Mouse (Mus musculus) embryonic fibroblast, embryonic 13.5 days (primary cell): ENCODE data around the gene Map3k5. TPM values are rescaled to one million over a fixed set of nuclear protein-coding genes. Genes with fewer than 3 reads are reported as not detected.
A peak's percentile ranks its signal among the peaks of the same experiment; 100 is the strongest.

Experiments
- H3K27ac ChIP-seq: 2 replicates; pipeline ENCODE4 v1.5.1; 2012; ENCODE audit warnings: low read length, control low read depth, inconsistent platforms; ENCODE audit not compliant: insufficient read depth
- H3K4me1 ChIP-seq: 2 replicates; pipeline ENCODE4 v1.6.1; 2011; ENCODE audit warnings: low read length; ENCODE audit not compliant: control insufficient read depth, insufficient read depth
- H3K4me3 ChIP-seq: 2 replicates; pipeline ENCODE4 v1.5.1; 2011; ENCODE audit warnings: mild to moderate bottlenecking, control low read depth, low read length; ENCODE audit not compliant: insufficient read depth
- CTCF ChIP-seq: IDR thresholded peaks from 2 replicates; pipeline ENCODE4 v1.5.1; 2011; ENCODE audit warnings: mild to moderate bottlenecking, control low read depth, low read length, moderate library complexity, borderline replicate concordance; ENCODE audit not compliant: insufficient read depth
- POLR2A ChIP-seq: IDR thresholded peaks from 2 replicates; pipeline ENCODE4 v1.6.1; 2011; ENCODE audit warnings: low read depth, mild to moderate bottlenecking, control low read depth, low read length, moderate library complexity
- polyA plus RNA-seq: library from polyadenylated mRNA; stranded (reverse); fragments of >200 nt; gene quantifications from 2 replicates; pipeline ENCODE4 v1.2.4, GENCODE M21; 2011; ENCODE audit warnings: low read depth; ENCODE audit not compliant: missing spikeins, insufficient read length

The Map3k5 gene
- polyA plus RNA-seq, 1 experiment: 4.7 TPM

DNA sequence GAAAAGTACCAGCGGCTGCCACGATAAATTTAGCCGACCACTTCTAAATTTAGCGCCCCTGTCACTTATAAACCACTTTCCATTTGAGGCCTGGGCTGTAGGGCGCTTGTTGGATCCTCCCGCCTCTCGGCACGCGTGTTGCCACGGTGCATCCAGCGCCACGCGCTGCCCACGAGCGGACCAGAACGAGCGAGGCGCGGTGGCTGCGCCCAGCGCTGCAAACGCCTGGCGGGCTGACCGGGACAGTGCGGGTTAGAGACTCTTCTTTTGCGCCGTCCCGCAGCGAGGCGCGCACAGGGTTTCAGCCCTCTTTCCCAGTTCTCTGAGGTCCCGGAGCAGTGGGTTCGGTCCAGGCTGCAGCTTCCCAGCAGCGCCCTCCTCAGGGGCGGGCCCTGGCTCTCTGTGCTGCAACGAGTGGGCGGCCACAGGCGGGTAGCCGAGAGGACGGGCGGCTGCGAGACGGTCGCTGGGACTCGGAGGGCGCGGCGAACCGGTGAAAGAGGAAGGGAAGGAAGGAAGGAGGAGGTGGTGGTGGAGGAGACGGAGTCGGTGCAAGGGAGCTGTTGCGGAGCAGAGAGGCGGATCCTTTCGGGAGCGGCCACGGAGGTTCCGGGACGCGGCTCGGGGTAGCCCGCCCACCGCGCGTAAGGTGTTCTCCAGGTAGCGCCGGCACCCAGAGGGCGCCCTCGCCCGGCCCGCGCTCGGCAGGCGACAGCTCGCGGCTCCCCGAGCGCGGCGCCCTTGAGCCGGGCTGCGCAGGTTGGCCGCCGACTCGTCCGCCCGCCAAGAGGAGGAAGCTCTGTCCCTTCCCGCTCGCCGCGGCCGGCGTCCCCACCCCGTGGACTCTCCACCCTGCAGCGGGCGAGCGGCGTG lies 525 bp upstream of the Map3k5 start:
- TF ChIP-seq CTCF: no peak
- TF ChIP-seq POLR2A: no peak
- Histone ChIP-seq H3K4me3 (peak overlapping the region; percentile 46), H3K27ac (no peak overlapping the region), H3K4me1 (no peaks in the 10 kb centered on the region; the same call in 1 of the 2 replicates)

DNA sequence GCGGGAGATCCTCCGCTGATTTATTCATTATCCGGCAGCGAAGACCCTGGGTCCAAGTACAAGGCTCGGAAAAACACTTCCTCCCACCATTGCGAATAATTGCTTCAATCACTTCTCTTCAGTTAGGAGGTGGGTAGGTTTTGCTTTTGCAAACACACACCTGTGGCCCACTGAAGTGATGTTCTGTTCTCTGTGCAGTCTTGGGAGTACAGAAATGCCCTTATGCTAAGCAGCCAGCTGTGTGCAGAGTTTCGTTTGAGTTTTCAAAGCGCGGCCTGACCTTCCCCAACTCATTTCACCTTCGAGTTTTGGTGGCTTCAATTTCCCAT lies 987 bp downstream of the Map3k5 start:
- H3K4me1 ChIP-seq: no peaks in the 10 kb centered on the region; the same call in 1 of the 2 replicates
- no peak overlapping the region for H3K27ac ChIP-seq
- H3K4me3 ChIP-seq: peak overlapping the region; percentile 46
- TF ChIP-seq CTCF (no peak), POLR2A (no peak)

DNA sequence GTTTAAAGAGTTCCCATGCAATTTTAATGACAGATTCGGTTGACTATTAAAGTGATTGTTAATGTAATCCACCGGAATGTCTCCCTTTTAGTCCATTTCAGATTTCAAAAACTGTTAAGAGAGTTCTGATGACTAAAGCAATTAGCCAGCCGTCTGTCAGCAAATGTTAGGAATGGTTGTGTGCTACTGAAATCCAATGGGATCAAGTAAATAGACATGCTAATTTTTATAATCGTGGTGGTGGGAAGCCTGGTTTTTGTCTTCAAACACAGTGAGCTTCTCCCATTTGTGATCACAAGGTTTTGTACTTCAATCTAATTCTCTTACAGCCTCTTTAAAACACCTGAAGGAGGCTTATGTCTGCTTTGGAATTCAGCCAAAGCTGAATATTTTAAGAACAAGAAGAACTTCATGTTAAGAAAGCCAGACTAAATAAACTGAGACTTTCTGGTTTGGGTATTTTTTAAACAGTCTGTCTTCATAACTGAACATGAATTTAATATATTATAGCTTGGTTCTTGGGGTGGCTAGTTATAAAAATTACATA lies 1.6 kb downstream of the Map3k5 start:
- H3K27ac ChIP-seq: no peak overlapping the region
- H3K4me3 ChIP-seq: no peak overlapping the region
- H3K4me1 ChIP-seq: no peaks in the 10 kb centered on the region; the same call in 1 of the 2 replicates
- TF ChIP-seq CTCF: no peak
- TF ChIP-seq POLR2A: no peak

DNA sequence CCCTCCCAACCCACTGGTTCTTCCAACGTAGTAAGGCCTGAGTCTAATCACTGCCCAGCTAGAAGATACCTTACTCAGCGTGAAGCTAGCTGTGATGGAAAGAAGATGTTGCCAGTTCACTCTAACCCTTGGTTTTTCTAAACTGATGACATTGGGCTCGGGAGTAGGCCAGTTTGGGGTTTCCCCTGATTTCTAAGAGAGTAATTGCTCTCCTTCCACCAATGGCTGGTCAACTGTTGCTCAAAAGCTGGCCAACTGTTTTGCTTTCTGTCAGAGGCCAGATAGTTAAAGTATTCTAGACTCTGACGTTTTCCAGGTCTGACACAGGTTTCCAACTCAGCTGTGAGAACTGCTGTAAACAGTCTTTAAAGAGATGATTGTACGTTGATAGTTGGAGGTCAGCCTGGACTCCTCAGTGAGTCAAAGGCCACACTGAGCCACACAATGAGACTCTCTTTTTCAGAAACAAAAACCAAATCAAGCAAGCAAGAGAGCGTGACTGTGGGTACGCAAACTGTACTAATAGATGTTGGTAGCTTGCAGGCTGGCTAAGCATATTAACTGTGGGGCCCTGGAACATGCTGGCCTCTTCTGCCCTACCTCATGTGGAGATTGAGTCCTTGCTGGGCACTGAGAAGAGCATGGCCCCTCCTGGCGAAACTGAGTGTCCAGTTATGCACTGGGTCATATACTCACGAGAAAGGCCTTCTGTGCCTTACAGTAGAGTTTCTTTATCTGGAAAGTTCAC lies 2.9 kb downstream of the Map3k5 start:
- H3K4me1 ChIP-seq: no peaks in the 10 kb centered on the region; the same call in 1 of the 2 replicates
- no peak overlapping the region for H3K4me3 ChIP-seq
- H3K27ac ChIP-seq: no peak overlapping the region
- no peak for TF ChIP-seq CTCF
- TF ChIP-seq POLR2A: no peak

DNA sequence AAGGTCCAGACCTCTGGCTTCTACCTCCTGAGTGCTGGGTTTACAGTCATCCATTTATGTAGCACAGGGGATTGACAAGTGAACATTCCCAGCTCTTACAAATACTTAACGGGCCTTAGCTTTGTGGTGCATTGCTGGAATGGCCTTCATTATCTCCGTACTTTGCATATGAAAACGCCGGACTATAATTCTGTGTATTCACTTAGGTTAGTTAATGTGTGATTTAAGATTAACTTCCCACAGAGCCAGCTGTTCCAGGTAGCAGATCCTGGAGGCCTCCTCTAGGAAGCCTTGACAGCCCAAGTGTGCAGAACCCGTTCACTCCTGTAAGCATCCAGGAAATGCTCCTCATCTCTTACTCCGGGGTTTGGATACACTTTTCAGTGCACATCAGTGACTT lies 4.5 kb downstream of the Map3k5 start:
- Histone ChIP-seq H3K4me3 (no peak overlapping the region), H3K27ac (no peak overlapping the region), H3K4me1 (no peaks in the 10 kb centered on the region; the same call in 1 of the 2 replicates)
- no peak for TF ChIP-seq POLR2A
- no peak for TF ChIP-seq CTCF

DNA sequence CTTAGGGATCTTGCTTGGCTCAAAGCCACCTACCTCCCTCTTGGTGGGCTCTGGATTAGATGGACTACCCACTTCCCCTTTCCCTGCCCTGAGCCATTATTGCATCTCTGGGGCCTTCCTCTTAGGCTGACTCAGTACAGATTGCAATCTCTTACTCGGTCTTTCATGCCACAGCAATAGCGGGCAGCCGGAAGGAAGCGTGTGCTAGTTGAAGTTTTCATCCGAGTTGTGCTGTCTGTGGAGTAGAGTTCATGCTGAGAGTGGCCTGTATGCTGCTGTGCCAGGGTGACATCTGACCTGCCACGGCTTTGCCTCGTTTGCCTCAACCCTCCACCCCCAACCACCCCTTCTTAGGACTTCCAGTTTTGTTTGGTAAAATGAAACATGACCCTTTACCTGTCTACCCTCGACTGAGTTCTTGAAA lies 5.0 kb downstream of the Map3k5 start:
- TF ChIP-seq POLR2A: no peak
- TF ChIP-seq CTCF: no peak
- H3K4me1 ChIP-seq: no peaks in the 10 kb centered on the region; the same call in 1 of the 2 replicates
- no peak overlapping the region for H3K4me3 ChIP-seq
- no peak overlapping the region for H3K27ac ChIP-seq

DNA sequence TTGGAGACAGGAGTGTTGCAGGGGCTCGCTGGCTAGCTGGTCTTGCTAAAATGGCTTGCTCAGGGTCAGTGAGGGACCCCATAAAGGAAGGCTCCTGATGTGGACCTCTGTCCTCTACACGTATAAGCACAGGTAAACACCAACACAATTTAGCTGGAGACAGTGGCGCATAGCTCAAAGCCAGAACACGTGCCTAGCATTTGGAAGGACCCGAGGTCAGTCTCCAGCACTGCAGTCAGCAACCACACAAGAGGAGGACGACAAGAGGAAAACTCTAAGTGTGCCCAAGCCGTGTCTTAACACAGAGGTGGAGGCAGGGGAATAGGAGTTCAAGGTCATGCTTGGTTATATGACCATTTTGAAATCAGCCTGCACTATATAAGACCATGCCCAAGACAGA lies 5.9 kb downstream of the Map3k5 start:
- Histone ChIP-seq H3K4me3 (no peak overlapping the region), H3K27ac (no peak overlapping the region), H3K4me1 (no peaks in the 10 kb centered on the region; the same call in 1 of the 2 replicates)
- TF ChIP-seq CTCF (no peak), POLR2A (no peak)

DNA sequence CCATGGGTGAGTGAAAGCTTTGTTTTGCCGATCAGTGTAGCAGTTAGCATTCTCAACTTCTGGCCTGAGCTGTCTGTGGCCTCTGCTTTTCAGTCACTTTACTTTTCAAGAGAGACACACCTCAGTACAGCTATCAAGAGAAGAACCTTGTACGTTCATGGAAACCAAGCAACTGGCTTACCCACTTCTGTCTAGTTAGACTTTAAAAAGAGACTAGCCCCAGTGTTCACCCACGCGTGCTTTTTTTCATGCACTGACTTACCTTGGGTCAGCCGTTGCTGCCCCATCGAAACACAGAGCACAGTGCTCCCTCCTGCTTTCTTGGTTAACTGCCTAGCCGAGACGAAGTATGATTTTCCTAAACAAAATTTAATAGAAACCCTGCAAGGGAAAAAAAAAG lies 6.4 kb downstream of the Map3k5 start:
- no peak overlapping the region for H3K4me3 ChIP-seq

DNA sequence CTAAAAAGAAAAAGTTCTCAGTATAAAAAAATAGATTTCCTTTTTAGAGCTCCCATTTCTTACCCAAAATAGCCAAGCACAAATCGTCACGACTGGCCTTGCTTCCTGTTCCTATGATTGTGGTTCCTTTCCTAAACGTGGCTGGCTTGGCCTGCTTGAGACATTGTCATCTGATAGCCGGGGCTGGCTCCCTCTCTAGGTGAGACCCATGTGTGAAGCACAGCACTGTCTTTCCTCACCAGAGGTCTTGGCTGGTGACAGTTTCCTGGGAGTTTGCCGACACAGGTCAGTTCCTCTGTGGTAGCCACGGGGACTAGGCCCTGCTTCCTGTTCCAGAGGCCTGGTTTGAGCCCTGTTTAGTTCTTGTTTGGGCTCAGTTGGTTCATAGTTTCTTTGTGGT lies 6.8 kb downstream of the Map3k5 start:
- H3K4me3 ChIP-seq: no peak overlapping the region
- no peaks in the 10 kb centered on the region; the same call in 1 of the 2 replicates for H3K4me1 ChIP-seq
- TF ChIP-seq POLR2A (no peak), CTCF (no peak)
- no peak overlapping the region for H3K27ac ChIP-seq

More for the DNA sequence above, 6.4 kb downstream of the Map3k5 start:
- Histone ChIP-seq H3K4me1 (no peaks in the 10 kb centered on the region; the same call in 1 of the 2 replicates), H3K27ac (no peak overlapping the region)
- TF ChIP-seq POLR2A (no peak), CTCF (no peak)
